Mouse (Mus musculus): ENCODE measurements around the gene Hspa12b. TPM values are rescaled to one million over a fixed set of nuclear protein-coding genes. Genes with fewer than 3 reads are reported as not detected.

Hspa12b gene
- total and polyA plus RNA-seq, 3 experiments, result 21.9 to 31.4 (median 29.7) TPM

DNA sequence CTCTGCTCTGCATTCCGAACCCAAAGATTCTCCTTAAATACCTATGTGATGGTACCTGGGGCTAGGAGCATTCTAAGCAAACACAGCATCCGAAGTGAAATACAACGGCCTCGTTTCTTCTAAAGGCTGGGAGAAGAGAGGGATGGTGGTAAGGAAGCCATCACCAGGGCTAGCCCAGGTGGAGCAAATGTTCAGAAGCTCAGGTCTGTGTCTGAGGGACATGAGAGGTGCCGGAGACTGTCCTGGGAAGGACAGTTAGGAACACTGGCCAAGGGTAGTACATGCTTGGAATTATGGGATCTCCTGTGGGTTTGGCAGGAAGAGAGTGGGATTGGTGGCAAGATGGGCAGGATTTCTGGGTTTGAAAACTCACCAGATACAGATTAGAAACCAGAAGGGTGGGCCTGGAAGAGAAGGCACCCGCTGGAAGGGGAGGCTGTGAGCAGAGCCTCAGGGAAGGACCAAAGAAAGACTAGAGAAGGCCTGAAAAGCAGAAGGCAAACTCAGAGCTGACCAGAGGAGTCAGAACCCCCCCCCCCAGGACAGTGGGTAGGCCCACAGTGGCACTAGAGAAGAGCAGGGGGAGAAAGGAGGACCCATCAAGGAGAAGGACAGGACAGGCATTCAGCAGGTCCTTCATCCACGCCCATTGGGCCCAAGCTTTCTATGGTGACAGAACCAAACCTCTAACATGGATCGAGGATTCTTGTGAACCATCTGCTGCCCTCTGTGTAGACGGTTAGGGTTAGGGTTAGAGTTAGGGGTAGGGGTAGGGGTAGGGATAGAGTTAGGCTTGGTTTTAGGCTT is 1.7 kb upstream of the Hspa12b start:
- peak overlapping the region; percentile 97 for H3K27ac ChIP-seq
- intact Hi-C loops (cut with DNase I), result loop anchor here (2.0 kb wide), 2 partner anchors 15 to 29 kb away; no protein-coding TSS in a partner anchor

DNA sequence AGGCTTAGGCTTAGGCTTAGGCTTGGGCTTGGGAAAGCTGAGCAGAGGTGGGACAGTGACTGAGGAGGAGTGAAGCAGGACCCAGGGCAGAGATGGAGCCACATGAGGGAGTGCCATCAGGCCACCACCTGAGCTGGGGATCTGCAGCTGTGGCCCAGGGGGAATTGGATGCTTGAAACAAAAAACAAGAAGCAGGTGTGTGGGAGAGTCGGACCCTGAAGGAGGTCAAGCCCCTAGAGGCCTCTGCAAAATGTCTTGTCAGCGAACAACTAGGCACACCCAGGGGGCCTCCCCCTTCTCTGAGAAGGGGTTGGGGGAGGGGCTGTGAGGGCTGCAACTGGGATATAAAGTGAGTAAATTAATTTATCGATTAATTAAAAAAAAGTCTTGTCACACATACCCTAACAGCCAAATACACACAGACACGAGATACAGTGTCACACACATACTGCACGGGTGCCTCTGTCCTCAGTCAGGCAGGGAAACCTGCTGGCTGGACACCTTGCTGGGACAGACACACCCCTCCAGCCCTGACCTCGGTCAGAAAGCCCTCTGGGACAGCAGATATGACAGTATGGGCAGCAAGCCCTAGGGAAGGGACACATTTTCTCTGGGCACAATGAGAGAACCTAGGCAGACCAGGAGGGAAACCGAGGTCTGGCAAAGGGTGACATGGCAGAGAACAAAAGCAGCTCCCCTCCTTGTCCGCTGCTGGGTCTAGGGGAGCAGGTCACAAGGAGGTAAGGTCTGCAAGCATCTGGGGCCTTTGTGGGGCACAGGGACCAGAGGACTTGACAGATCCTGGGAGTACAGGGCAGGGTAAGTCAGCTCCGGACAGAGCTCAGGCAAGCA is 890 bp upstream of the Hspa12b start:
- Histone ChIP-seq H3K4me1 (ENCODE audit: control insufficient read depth, insufficient read depth, low read length) (peaks cover 23% of the 10 kb centered on the region), H3K36me3 (ENCODE audit: control insufficient read depth, insufficient read depth, low read length) (no peaks in the 10 kb centered on the region), H3K4me3 (peak overlapping the region; percentile 81; the same call in 1 of the 2 replicates), H3K27me3 (ENCODE audit: control insufficient read depth, insufficient read depth, low read length) (no peaks in the 10 kb centered on the region), H3K9ac (ENCODE audit: low read depth, low read length) (peak overlapping the region; percentile 75), H3K27ac (peak overlapping the region; percentile 97), H3K79me2 (replicated peaks; ENCODE audit: control insufficient read depth, insufficient read depth, low read length) (no peaks in the 10 kb centered on the region)
- intact Hi-C loops (cut with DNase I), result loop anchor here (2.0 kb wide), 2 partner anchors 15 to 29 kb away; no protein-coding TSS in a partner anchor
- TF ChIP-seq POLR2A (IDR thresholded peaks at IDR 0.05; ENCODE audit: insufficient read depth, low read depth, low read length) (no peak), CTCF (IDR thresholded peaks at IDR 0.05) (no peak), EP300 (IDR thresholded peaks at IDR 0.05; ENCODE audit: insufficient read depth, low read depth, low read length) (no peak)
- DNase-seq, result no peak
- WGBS, result 60% methylated on average over 9 of the region's 9 CpGs

More for the DNA sequence above, 1.7 kb upstream of the Hspa12b start:
- WGBS, result 92% methylated on average over 9 of the region's 9 CpGs
- Histone ChIP-seq H3K4me3 (no peak overlapping the region), H3K27me3 (ENCODE audit: control insufficient read depth, insufficient read depth, low read length) (no peaks in the 10 kb centered on the region), H3K9ac (ENCODE audit: low read depth, low read length) (no peak overlapping the region), H3K79me2 (replicated peaks; ENCODE audit: control insufficient read depth, insufficient read depth, low read length) (no peaks in the 10 kb centered on the region), H3K36me3 (ENCODE audit: control insufficient read depth, insufficient read depth, low read length) (no peaks in the 10 kb centered on the region), H3K4me1 (ENCODE audit: control insufficient read depth, insufficient read depth, low read length) (peaks cover 23% of the 10 kb centered on the region)
- DNase-seq, result peak in 1 of 2 experiments; percentile 13
- TF ChIP-seq POLR2A (IDR thresholded peaks at IDR 0.05; ENCODE audit: insufficient read depth, low read depth, low read length), result no peak
- TF ChIP-seq CTCF (IDR thresholded peaks at IDR 0.05), result no peak
- no peak for TF ChIP-seq EP300 (IDR thresholded peaks at IDR 0.05; ENCODE audit: insufficient read depth, low read depth, low read length)

DNA sequence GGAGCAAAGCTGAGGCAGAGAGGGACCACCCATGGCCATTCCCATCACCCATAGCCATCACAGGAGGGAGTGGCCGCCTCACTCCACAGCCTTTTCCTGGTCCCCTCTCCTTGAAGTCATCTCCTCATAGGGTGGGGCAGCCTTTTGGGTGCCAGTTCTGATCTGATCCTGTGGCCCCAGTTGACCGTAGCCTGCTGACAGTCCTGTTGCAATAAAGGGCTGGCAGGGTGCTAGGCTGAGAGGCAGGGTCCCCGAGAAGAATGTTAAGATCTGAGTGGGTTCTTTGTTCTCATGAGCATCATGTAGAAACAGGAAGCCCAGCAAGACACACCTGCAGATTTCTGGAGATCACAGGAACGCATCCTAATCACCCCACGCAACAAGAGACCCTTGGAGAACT is 1.1 kb downstream of the Hspa12b start:
- intact Hi-C loops (cut with DNase I), result no loop called here
- TF ChIP-seq CTCF (IDR thresholded peaks at IDR 0.05) (no peak), POLR2A (IDR thresholded peaks at IDR 0.05; ENCODE audit: insufficient read depth, low read depth, low read length) (peak; percentile 66)
- Histone ChIP-seq H3K9ac (ENCODE audit: low read depth, low read length) (peak overlapping the region; percentile 75), H3K36me3 (ENCODE audit: control insufficient read depth, insufficient read depth, low read length) (peaks cover 6% of the 10 kb centered on the region; the same call in 1 of the 2 replicates), H3K79me2 (replicated peaks; ENCODE audit: control insufficient read depth, insufficient read depth, low read length) (no peaks in the 10 kb centered on the region), H3K27me3 (ENCODE audit: control insufficient read depth, insufficient read depth, low read length) (no peaks in the 10 kb centered on the region), H3K4me3 (peak overlapping the region; percentile 81), H3K27ac (peak overlapping the region; percentile 97), H3K4me1 (ENCODE audit: control insufficient read depth, insufficient read depth, low read length) (peaks cover 24% of the 10 kb centered on the region)
- peak; percentile 55 to 62 for DNase-seq
- WGBS, result 49% methylated on average over 5 of the region's 5 CpGs

DNA sequence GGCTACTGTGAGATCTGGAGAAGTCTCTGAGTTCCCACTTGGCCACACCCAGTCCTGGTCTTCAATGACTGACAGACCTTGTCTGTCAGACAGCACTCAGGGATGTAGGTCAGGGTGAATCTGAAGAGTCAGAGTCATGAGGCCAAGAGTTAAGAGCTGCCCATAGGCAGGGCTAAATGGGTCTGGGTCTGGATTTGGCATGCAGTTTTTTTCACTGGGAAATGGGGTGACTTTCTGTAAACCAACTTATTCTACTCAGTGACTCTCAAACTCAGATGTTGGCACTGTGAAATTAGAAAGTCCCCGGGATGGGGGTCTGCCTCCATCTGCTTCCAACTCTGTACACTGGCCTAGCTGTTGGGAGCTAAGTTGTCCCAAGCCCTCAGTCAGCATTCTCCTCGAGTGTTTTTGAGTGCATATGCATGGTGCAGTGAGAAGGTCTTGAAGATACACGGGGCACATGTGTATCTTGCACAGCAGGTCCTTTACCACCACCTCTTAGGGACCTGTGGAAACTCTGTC is 1.6 kb downstream of the Hspa12b start:
- Histone ChIP-seq H3K36me3 (ENCODE audit: control insufficient read depth, insufficient read depth, low read length) (peaks cover 10% of the 10 kb centered on the region), H3K4me1 (ENCODE audit: control insufficient read depth, insufficient read depth, low read length) (peaks cover 24% of the 10 kb centered on the region), H3K4me3 (peak overlapping the region; percentile 81), H3K9ac (ENCODE audit: low read depth, low read length) (peak overlapping the region; percentile 75), H3K27ac (peak overlapping the region; percentile 97), H3K27me3 (ENCODE audit: control insufficient read depth, insufficient read depth, low read length) (no peaks in the 10 kb centered on the region), H3K79me2 (replicated peaks; ENCODE audit: control insufficient read depth, insufficient read depth, low read length) (no peaks in the 10 kb centered on the region)
- peak in 1 of 2 experiments; percentile 31 for DNase-seq
- WGBS, result 48% methylated on average over 3 of the region's 3 CpGs
- TF ChIP-seq CTCF (IDR thresholded peaks at IDR 0.05), result no peak
- no peak for TF ChIP-seq POLR2A (IDR thresholded peaks at IDR 0.05; ENCODE audit: insufficient read depth, low read depth, low read length)
- no peak for TF ChIP-seq EP300 (IDR thresholded peaks at IDR 0.05; ENCODE audit: insufficient read depth, low read depth, low read length)
- intact Hi-C loops (cut with DNase I), result no loop called here

- intact Hi-C loops (cut with DNase I), result no loop called here
- peak overlapping the region; percentile 81 for H3K4me3 ChIP-seq
Measured at GRCm38 (mm10) chr2:131129836-131130235, 2.8 kb downstream of the Hspa12b start.

More at GRCm38 (mm10) chr2:131129836-131130235, 2.8 kb downstream of the Hspa12b start:
- Histone ChIP-seq H3K79me2 (replicated peaks; ENCODE audit: control insufficient read depth, insufficient read depth, low read length) (no peaks in the 10 kb centered on the region), H3K4me1 (ENCODE audit: control insufficient read depth, insufficient read depth, low read length) (peaks cover 26% of the 10 kb centered on the region), H3K9ac (ENCODE audit: low read depth, low read length) (peak overlapping the region; percentile 30; the same call in 1 of the 2 replicates), H3K36me3 (ENCODE audit: control insufficient read depth, insufficient read depth, low read length) (peaks cover 18% of the 10 kb centered on the region), H3K27me3 (ENCODE audit: control insufficient read depth, insufficient read depth, low read length) (no peaks in the 10 kb centered on the region), H3K27ac (peak overlapping the region; percentile 97)
- TF ChIP-seq POLR2A (IDR thresholded peaks at IDR 0.05; ENCODE audit: insufficient read depth, low read depth, low read length) (peak; percentile 59), EP300 (IDR thresholded peaks at IDR 0.05; ENCODE audit: insufficient read depth, low read depth, low read length) (no peak)
- 46% methylated on average over 5 of the region's 5 CpGs for WGBS
- DNase-seq, result peak; percentile 54 to 55

Measured in heart, adult 2 months (tissue).